Mouse (Mus musculus) MEL (cell line): ENCODE data around the gene Sec16b. TPM values are rescaled to one million over a fixed set of nuclear protein-coding genes. Genes with fewer than 3 reads are reported as not detected.

Experiments
- DNase-seq: peaks from one replicate; pipeline ENCODE4 v3.0.0; 2011; ENCODE audit warnings: low read depth, low spot score
- H3K27ac ChIP-seq: 2 replicates; pipeline ENCODE4 v1.5.1; 2012; ENCODE audit warnings: low read depth, mild to moderate bottlenecking, control low read depth, low read length, moderate library complexity; ENCODE audit not compliant: control insufficient read depth
- H3K27me3 ChIP-seq, 2 experiments: fragments of 150-350 bp in 1 of 2; sonication (generic) in 1 of 2; 2 replicates each; pipeline ENCODE4 v1.6.1; 2012; ENCODE audit warnings: low read length in 2 of 2, mild to moderate bottlenecking in 2 of 2, improper control_type of control experiment in 1 of 2, moderate library complexity in 1 of 2; ENCODE audit not compliant: insufficient read depth in 2 of 2, control insufficient read depth in 1 of 2
- H3K36me3 ChIP-seq, 2 experiments: 2 replicates each; pipeline ENCODE4 v1.6.1; 2012 to 2014; ENCODE audit warnings: low read length in 2 of 2, improper control_type of control experiment in 1 of 2, inconsistent platforms in 1 of 2, mild to moderate bottlenecking in 1 of 2; ENCODE audit not compliant: insufficient read depth in 2 of 2, control insufficient read depth in 1 of 2
- H3K4me1 ChIP-seq, 2 experiments: fragments of 150-350 bp in 1 of 2; sonication (generic) in 1 of 2; 2 replicates each; pipeline ENCODE4 v1.6.1; 2012; ENCODE audit warnings: low read length in 2 of 2, improper control_type of control experiment in 1 of 2, mild to moderate bottlenecking in 1 of 2; ENCODE audit not compliant: insufficient read depth in 2 of 2, control insufficient read depth in 1 of 2
- H3K4me3 ChIP-seq, 2 experiments: fragments of 150-350 bp in 1 of 2; sonication (generic) in 1 of 2; 2 replicates each; pipeline ENCODE4 v1.5.1; 2012; ENCODE audit warnings: low read depth in 2 of 2, low read length in 2 of 2, mild to moderate bottlenecking in 2 of 2, moderate library complexity in 2 of 2, control low read depth in 1 of 2, improper control_type of control experiment in 1 of 2; ENCODE audit not compliant: control insufficient read depth in 1 of 2, insufficient read depth in 1 of 2
- H3K79me2 ChIP-seq: 2 replicates; pipeline ENCODE4 v1.6.1; 2012; ENCODE audit warnings: mild to moderate bottlenecking, low read length, moderate library complexity; ENCODE audit not compliant: control insufficient read depth, poor library complexity, insufficient read depth
- H3K9ac ChIP-seq: 2 replicates; pipeline ENCODE4 v1.6.1; 2012; ENCODE audit warnings: low read depth, mild to moderate bottlenecking, control low read depth, low read length, moderate library complexity; ENCODE audit not compliant: control insufficient read depth, poor library complexity, severe bottlenecking
- H3K9me3 ChIP-seq: fragments of 150-350 bp; sonication (generic); replicated peaks from 2 replicates; pipeline ENCODE4 v1.6.1; 2012; ENCODE audit warnings: mild to moderate bottlenecking, low read length, improper control_type of control experiment, moderate library complexity; ENCODE audit not compliant: insufficient read depth
- BHLHE40 ChIP-seq: IDR thresholded peaks from 2 replicates; pipeline ENCODE4 v1.6.1; 2012; ENCODE audit warnings: low read depth, mild to moderate bottlenecking, inconsistent platforms, low read length, improper control_type of control experiment, borderline replicate concordance
- CHD1 ChIP-seq: IDR thresholded peaks from 2 replicates; pipeline ENCODE4 v1.6.1; 2012; ENCODE audit warnings: low read depth, mild to moderate bottlenecking, inconsistent platforms, low read length, improper control_type of control experiment
- CHD2 ChIP-seq: IDR thresholded peaks from 2 replicates; pipeline ENCODE4 v1.6.1; 2011; ENCODE audit warnings: low read length, improper control_type of control experiment
- E2F4 ChIP-seq: IDR thresholded peaks from 2 replicates; pipeline ENCODE4 v1.6.1; 2011; ENCODE audit warnings: low read depth, low read length, improper control_type of control experiment, borderline replicate concordance
- ELF1 ChIP-seq: IDR thresholded peaks from 2 replicates; pipeline ENCODE4 v1.6.1; 2014; ENCODE audit warnings: low read depth, mild to moderate bottlenecking, inconsistent platforms, low read length, improper control_type of control experiment, moderate library complexity
- EP300 ChIP-seq, 2 experiments: IDR thresholded peaks; 2 replicates each; pipeline ENCODE4 v1.6.1; 2011; ENCODE audit warnings: improper control_type of control experiment in 2 of 2, low read length in 2 of 2, low read depth in 1 of 2, mild to moderate bottlenecking in 1 of 2
- ETS1 ChIP-seq: IDR thresholded peaks from 2 replicates; pipeline ENCODE4 v1.6.1; 2012; ENCODE audit warnings: low read depth, mild to moderate bottlenecking, inconsistent platforms, low read length, improper control_type of control experiment, moderate library complexity
- GATA1 ChIP-seq: IDR thresholded peaks from 2 replicates; pipeline ENCODE4 v1.6.1; 2011; ENCODE audit warnings: low read depth, low read length, improper control_type of control experiment
- KAT2A ChIP-seq: conservative IDR thresholded peaks from 2 replicates; pipeline ENCODE4 v1.6.1; 2012; ENCODE audit warnings: low read depth, low read length, improper control_type of control experiment, inconsistent platforms
- MAFK ChIP-seq: IDR thresholded peaks from 2 replicates; pipeline ENCODE4 v1.6.1; 2011; ENCODE audit warnings: low read depth, mild to moderate bottlenecking, low read length, improper control_type of control experiment, borderline replicate concordance
- MAX ChIP-seq: IDR thresholded peaks from 2 replicates; pipeline ENCODE4 v1.6.1; 2011; ENCODE audit warnings: low read length, improper control_type of control experiment
- MEF2A ChIP-seq: IDR thresholded peaks from 2 replicates; pipeline ENCODE4 v1.6.1; 2014; ENCODE audit warnings: low read depth, mild to moderate bottlenecking, inconsistent platforms, low read length, improper control_type of control experiment; ENCODE audit not compliant: poor library complexity, insufficient replicate concordance, severe bottlenecking; ENCODE audit errors: extremely low read depth
- MXI1 ChIP-seq: IDR thresholded peaks from 2 replicates; pipeline ENCODE4 v1.6.1; 2011; ENCODE audit warnings: mild to moderate bottlenecking, low read depth, low read length, improper control_type of control experiment
- MYB ChIP-seq: IDR thresholded peaks from 2 replicates; pipeline ENCODE4 v1.6.1; 2011; ENCODE audit warnings: mild to moderate bottlenecking, low read depth, low read length, improper control_type of control experiment
- MYC ChIP-seq: IDR thresholded peaks from 2 replicates; pipeline ENCODE4 v1.6.1; 2011; ENCODE audit warnings: low read depth, mild to moderate bottlenecking, low read length, improper control_type of control experiment, moderate library complexity
- NELFE ChIP-seq: IDR thresholded peaks from 2 replicates; pipeline ENCODE4 v1.6.1; 2011; ENCODE audit warnings: low read depth, low read length, improper control_type of control experiment
- NRF1 ChIP-seq: IDR thresholded peaks from 2 replicates; pipeline ENCODE4 v1.6.1; 2014; ENCODE audit warnings: low read depth, mild to moderate bottlenecking, inconsistent platforms, low read length, improper control_type of control experiment, moderate library complexity; ENCODE audit not compliant: poor library complexity, insufficient read depth, severe bottlenecking
- POLR2A ChIP-seq, 2 experiments: IDR thresholded peaks; 2 replicates each; pipeline ENCODE4 v1.6.1; 2011 to 2012; ENCODE audit warnings: low read length in 2 of 2, mild to moderate bottlenecking in 2 of 2, control low read depth in 1 of 2, improper control_type of control experiment in 1 of 2, low read depth in 1 of 2, moderate library complexity in 1 of 2; ENCODE audit not compliant: control insufficient read depth in 1 of 2, insufficient read depth in 1 of 2, poor library complexity in 1 of 2
- POLR2AphosphoS2 ChIP-seq: IDR thresholded peaks from 2 replicates; pipeline ENCODE4 v1.6.1; 2011; ENCODE audit warnings: low read length, improper control_type of control experiment
- POLR2AphosphoS5 ChIP-seq: IDR thresholded peaks from 2 replicates; pipeline ENCODE4 v1.6.1; 2012; ENCODE audit warnings: low read depth, borderline replicate concordance, mild to moderate bottlenecking, inconsistent platforms, low read length, moderate library complexity, mixed read lengths
- RCOR1 ChIP-seq: IDR thresholded peaks from 2 replicates; pipeline ENCODE4 v1.6.1; 2012; ENCODE audit warnings: low read depth, mild to moderate bottlenecking, inconsistent platforms, low read length, improper control_type of control experiment
- SMC3 ChIP-seq: IDR thresholded peaks from 2 replicates; pipeline ENCODE4 v1.6.1; 2011; ENCODE audit warnings: low read depth, low read length, improper control_type of control experiment
- TBP ChIP-seq: IDR thresholded peaks from 2 replicates; pipeline ENCODE4 v1.8.0; 2011; ENCODE audit warnings: low read depth, low read length, improper control_type of control experiment
- TCF12 ChIP-seq: IDR thresholded peaks from 2 replicates; pipeline ENCODE4 v1.6.1; 2014; ENCODE audit warnings: low read depth, mild to moderate bottlenecking, inconsistent platforms, low read length, improper control_type of control experiment, moderate library complexity
- USF2 ChIP-seq, 2 experiments: IDR thresholded peaks; 2 replicates each; pipeline ENCODE4 v1.6.1; 2011 to 2012; ENCODE audit warnings: improper control_type of control experiment in 2 of 2, low read length in 2 of 2, borderline replicate concordance in 1 of 2, inconsistent platforms in 1 of 2, low read depth in 1 of 2, mild to moderate bottlenecking in 1 of 2; ENCODE audit not compliant: insufficient read depth in 1 of 2
- ZC3H11A ChIP-seq: IDR thresholded peaks from 2 replicates; pipeline ENCODE4 v1.6.1; 2012; ENCODE audit warnings: low read depth, mild to moderate bottlenecking, inconsistent platforms, low read length, improper control_type of control experiment
- ZKSCAN1 ChIP-seq: IDR thresholded peaks from 2 replicates; pipeline ENCODE4 v1.6.1; 2012; ENCODE audit warnings: low read depth, mild to moderate bottlenecking, inconsistent platforms, low read length, improper control_type of control experiment, moderate library complexity
- ZMIZ1 ChIP-seq: IDR thresholded peaks from 2 replicates; pipeline ENCODE4 v1.6.1; 2012; ENCODE audit warnings: low read depth, mild to moderate bottlenecking, inconsistent platforms, low read length, improper control_type of control experiment, moderate library complexity
- ZNF384 ChIP-seq: IDR thresholded peaks from 2 replicates; pipeline ENCODE4 v1.6.1; 2012; ENCODE audit warnings: low read depth, mild to moderate bottlenecking, inconsistent platforms, low read length, improper control_type of control experiment
- polyA plus RNA-seq, 2 experiments: library from polyadenylated mRNA; stranded (reverse) in 1 of 2; unstranded in 1 of 2; fragments of >175 nt in 1 of 2; fragments of >200 nt in 1 of 2; gene quantifications; 2 replicates each; pipeline versions ENCODE4 v1.2.1 to v1.2.4; 2012; ENCODE audit warnings: low replicate concordance in 2 of 2, low read depth in 1 of 2; ENCODE audit not compliant: insufficient read length in 2 of 2, insufficient read depth in 1 of 2, missing spikeins in 1 of 2
- total RNA-seq: library from RNA; depleted of rRNA; stranded (reverse); fragments of 300-350 nt; gene quantifications from 2 replicates; pipeline ENCODE4 v1.2.3, GENCODE M21; 2012

Sec16b gene
- total and polyA plus RNA-seq, 3 experiments, result 0.03 to 0.04 TPM; not detected in 1

GRCm38 (mm10) chr1:157512690-157513448 is 6.3 kb downstream of the Sec16b start:
- Histone ChIP-seq H3K27me3 (no peaks in the 10 kb centered on the region), H3K4me3 (no peak overlapping the region), H3K27ac (no peak overlapping the region; the same call in 1 of the 2 replicates), H3K9ac (no peak overlapping the region), H3K4me1 (peaks cover 12 to 24% of the 10 kb centered on the region in 2 experiments), H3K36me3 (peaks cover 0 to 25% of the 10 kb centered on the region in 2 experiments; a peak in 2 of 4 replicates), H3K9me3 (no peaks in the 10 kb centered on the region), H3K79me2 (no peaks in the 10 kb centered on the region)
- DNase-seq, result no peak
- TF ChIP-seq POLR2A (IDR thresholded peaks at IDR 0.05; ENCODE audit: control insufficient read depth in 1 of 2, insufficient read depth in 1 of 2, low read depth in 1 of 2, low read length in 2 of 2, poor library complexity in 1 of 2), result no peak
- TF ChIP-seq CHD2, result no peak
- no peak for TF ChIP-seq ZC3H11A
- TF ChIP-seq POLR2AphosphoS2, result no peak
- TF ChIP-seq TCF12, result no peak
- TF ChIP-seq SMC3, result no peak
- TF ChIP-seq GATA1, result no peak
- TF ChIP-seq E2F4, result no peak
- no peak for TF ChIP-seq MEF2A
- no peak for TF ChIP-seq NELFE
- TF ChIP-seq USF2 (IDR thresholded peaks at IDR 0.05; ENCODE audit: borderline replicate concordance in 1 of 2, insufficient read depth in 1 of 2, low read depth in 1 of 2, low read length in 2 of 2), result no peak
- TF ChIP-seq ZKSCAN1, result no peak
- no peak for TF ChIP-seq MYC
- no peak for TF ChIP-seq ZNF384
- TF ChIP-seq RCOR1, result no peak
- TF ChIP-seq ZMIZ1, result no peak
- TF ChIP-seq MYB, result no peak
- TF ChIP-seq ETS1, result no peak
- TF ChIP-seq CHD1, result no peak

- Histone ChIP-seq H3K27ac (peak overlapping the region; percentile 64), H3K36me3 (peaks cover 0 to 32% of the 10 kb centered on the region in 2 experiments; a peak in 2 of 4 replicates), H3K4me1 (peaks cover 14 to 30% of the 10 kb centered on the region in 2 experiments), H3K27me3 (no peaks in the 10 kb centered on the region), H3K79me2 (no peaks in the 10 kb centered on the region), H3K9ac (no peak overlapping the region), H3K4me3 (peak overlapping the region in 1 of 2 experiments; percentile 3; a peak in 2 of 4 replicates), H3K9me3 (no peaks in the 10 kb centered on the region)
- peak; percentile 45 for DNase-seq
- TF ChIP-seq BHLHE40 (no peak), RCOR1 (peak; percentile 95), ELF1 (no peak), MYB (peak; percentile 98), MAFK (peak; percentile 54; the same call in 1 of the 2 replicates), MYC (no peak), MAX (no peak), NRF1 (no peak), TCF12 (peak; percentile 93), ETS1 (peak; percentile 74), TBP (no peak), EP300 (IDR thresholded peaks at IDR 0.05; ENCODE audit: low read depth in 1 of 2, low read length in 2 of 2) (peak; percentile 95 to 99), CHD2 (no peak), KAT2A (no peak), MXI1 (0 out of 2 replicates have a peak, but pooled peaks have one; percentile 23), ZC3H11A (no peak; the same call in 1 of the 2 replicates), MEF2A (peak; percentile 75; the same call in 1 of the 2 replicates), GATA1 (peak; percentile 90), POLR2AphosphoS5 (no peak)
Observed at GRCm38 (mm10) chr1:157513559-157513958, 7.0 kb downstream of the Sec16b start.
